Mouse (Mus musculus): ENCODE results near the gene Abca3. TPM values are rescaled to one million over a fixed set of nuclear protein-coding genes. Genes with fewer than 3 reads are reported as not detected.
"Not testable (repeated sequence)": the region's sequence is repeated elsewhere in the genome, so short reads cannot be mapped to it uniquely, and the experiment has no call there.

Gene Abca3
- total RNA-seq, 4 experiments from 2014 or later: 11.4 to 13.4 (median 13.2) TPM

- no peak for DNase-seq (ENCODE audit: low spot score)
Measured at GRCm38 (mm10) chr17:24441148-24441547, 89.4 kb downstream of the Abca3 start.

- no peak for DNase-seq (ENCODE audit: low spot score)
Measured at GRCm38 (mm10) chr17:24442107-24442506, 90.4 kb downstream of the Abca3 start.

GRCm38 (mm10) chr17:24442632-24443155 is 90.9 kb downstream of the Abca3 start, which contains the start of gene Dnase1l2:
Dnase1l2 (minus strand) TSS chr17:24443105.
- DNase-seq (ENCODE audit: low spot score): no peak

GRCm38 (mm10) chr17:24443409-24443808 is 91.7 kb downstream of the Abca3 start:
- no peak for DNase-seq (ENCODE audit: low spot score)

GRCm38 (mm10) chr17:24446590-24446989 is 94.8 kb downstream of the Abca3 start:
- DNase-seq (ENCODE audit: low spot score): no peak

- DNase-seq (ENCODE audit: low spot score): no peak
Measured at GRCm38 (mm10) chr17:24449507-24449906, 97.8 kb downstream of the Abca3 start.

- no peak for DNase-seq (ENCODE audit: low spot score)
Measured at GRCm38 (mm10) chr17:24451220-24451619, 99.5 kb downstream of the Abca3 start.

GRCm38 (mm10) chr17:24453372-24453771 is 101.6 kb downstream of the Abca3 start:
- DNase-seq (ENCODE audit: low spot score): no peak

GRCm38 (mm10) chr17:24454218-24454755 is 102.5 kb downstream of the Abca3 start:
- no peak for DNase-seq (ENCODE audit: low spot score)

GRCm38 (mm10) chr17:24454756-24455522 is 103.2 kb downstream of the Abca3 start:
- DNase-seq (ENCODE audit: low spot score): peak; percentile 99

GRCm38 (mm10) chr17:24455523-24456206 is 103.9 kb downstream of the Abca3 start:
- not testable (repeated sequence) for DNase-seq (ENCODE audit: low spot score)

Small RNA genes within 50 kb of the gene (microRNA-seq; reads per million reads assigned to microRNA genes)
- not detected for gene Gm24427

Other genes with a start within 250 kb of the Abca3 start
- 10 to 100 TPM; 38.3 to 46.0 (median 45.0) TPM for gene Pdpk1, start 201.0 kb upstream of the Abca3 start, total RNA-seq (2022)
- 10 to 100 TPM in 3 of 4 experiments, 1 to 10 TPM in 1; 9.4 to 12.4 (median 10.8) TPM for gene Amdhd2, start 188.2 kb upstream of the Abca3 start, total RNA-seq (2022)
- 100 to 1,000 TPM; 224 to 240 (median 231) TPM for gene Atp6v0c, start 182.2 kb upstream of the Abca3 start, total RNA-seq (2022)
- 10 to 100 TPM; 11.5 to 14.5 (median 12.6) TPM for gene Tbc1d24, start 146.4 kb upstream of the Abca3 start, total RNA-seq (2022)
- gene Ntn3, start 142.4 kb upstream of the Abca3 start, total RNA-seq (2022): 1 to 10 TPM in 2 of 4 experiments, under 1 TPM in 2; 0.66 to 1.5 (median 0.89) TPM
- gene Tedc2, start 131.1 kb upstream of the Abca3 start, total RNA-seq (2022): 1 to 10 TPM; 1.7 to 2.9 (median 2.5) TPM
- under 1 TPM; 0.22 to 0.66 (median 0.40) TPM for gene Ccnf, start 100.5 kb upstream of the Abca3 start, total RNA-seq (2022)
- gene Abca17, start 882 bp upstream of the Abca3 start, total RNA-seq (2022): under 1 TPM in 1 of 4 experiments, not detected in 3; 0.06 TPM
- gene Rnps1, start 62.6 kb downstream of the Abca3 start, total RNA-seq (2022): 10 to 100 TPM; 59.7 to 61.4 (median 60.7) TPM
- gene Eci1, start 74.7 kb downstream of the Abca3 start, total RNA-seq (2022): 100 to 1,000 TPM; 455 to 534 (median 495) TPM
- 1 to 10 TPM in 3 of 4 experiments, under 1 TPM in 1; 0.91 to 1.4 (median 1.1) TPM for gene Dnase1l2, start 91.2 kb downstream of the Abca3 start, total RNA-seq (2022)
- gene E4f1, start 118.4 kb downstream of the Abca3 start, total RNA-seq (2022): 10 to 100 TPM; 11.2 to 14.7 (median 11.9) TPM
- 10 to 100 TPM; 39.9 to 44.4 (median 41.4) TPM for gene Pgp, start 118.4 kb downstream of the Abca3 start, total RNA-seq (2022)
- under 1 TPM in 2 of 4 experiments, not detected in 2; 0.28 to 0.31 TPM for gene Bricd5, start 121.9 kb downstream of the Abca3 start, total RNA-seq (2022)
- 10 to 100 TPM; 10.5 to 11.8 (median 11.0) TPM for gene Mlst8, start 127.1 kb downstream of the Abca3 start, total RNA-seq (2022)
- gene Caskin1, start 136.7 kb downstream of the Abca3 start, total RNA-seq (2022): under 1 TPM; 0.16 to 0.23 (median 0.19) TPM
- gene Traf7, start 176.0 kb downstream of the Abca3 start, total RNA-seq (2022): 10 to 100 TPM; 37.0 to 50.9 (median 42.7) TPM
- gene Rab26, start 182.3 kb downstream of the Abca3 start, total RNA-seq (2022): under 1 TPM in 3 of 4 experiments, not detected in 1; 0.23 to 0.50 (median 0.25) TPM
- 10 to 100 TPM; 27.8 to 43.0 (median 34.9) TPM for gene Pkd1, start 197.9 kb downstream of the Abca3 start, total RNA-seq (2022)

Data from heart, adult 8-10 months (tissue).